Mouse (Mus musculus): ENCODE results near the gene Prpsap1.

DNA sequence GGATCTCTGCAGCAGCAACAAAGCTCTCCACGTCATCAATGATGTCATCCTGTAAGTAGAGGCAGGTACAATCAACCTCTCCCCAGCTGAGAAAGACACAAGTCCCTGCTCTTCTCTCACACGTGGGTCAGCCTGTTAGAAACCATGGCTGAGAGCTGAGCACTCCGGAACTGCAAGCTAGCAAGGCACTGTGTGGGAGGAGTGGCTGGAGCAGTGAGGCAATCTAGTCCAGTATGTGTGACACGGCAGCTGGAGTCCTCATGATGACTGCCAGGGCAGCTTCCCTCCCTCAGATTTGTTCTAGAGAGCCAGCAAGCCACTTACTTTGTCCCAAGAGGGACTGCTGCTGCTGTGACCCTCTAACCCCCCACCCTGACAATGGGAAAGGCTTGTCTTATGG, 21.7 kb downstream of the Prpsap1 start:
- TF ChIP-seq POLR2A (IDR thresholded peaks at IDR 0.05; ENCODE audit: low read depth, low read length) (no peak), JUND (conservative IDR thresholded peaks at IDR 0.05; ENCODE audit: low read depth, low read length) (no peak), CTCF (conservative IDR thresholded peaks at IDR 0.05 in 1 of 2, IDR thresholded peaks at IDR 0.05 in 1 of 2; ENCODE audit: low read depth in 2 of 2, low read length in 2 of 2) (no peak), NELFE (IDR thresholded peaks at IDR 0.05; ENCODE audit: low read depth, low read length) (no peak), TCF12 (IDR thresholded peaks at IDR 0.05; ENCODE audit: low read depth, low read length) (no peak), MAFK (IDR thresholded peaks at IDR 0.05; ENCODE audit: insufficient replicate concordance, low read length) (no peak), ETS1 (conservative IDR thresholded peaks at IDR 0.05; ENCODE audit: low read depth, low read length) (no peak)

Measured in CH12.LX (cell line).